Mouse (Mus musculus): Measurements from ENCODE around the gene Akt1s1. TPM values are rescaled to one million over a fixed set of nuclear protein-coding genes. Genes with fewer than 3 reads are reported as not detected.

Akt1s1 gene
- polyA plus RNA-seq, 1 experiment from 2014 or later, result 70.8 TPM

DNA sequence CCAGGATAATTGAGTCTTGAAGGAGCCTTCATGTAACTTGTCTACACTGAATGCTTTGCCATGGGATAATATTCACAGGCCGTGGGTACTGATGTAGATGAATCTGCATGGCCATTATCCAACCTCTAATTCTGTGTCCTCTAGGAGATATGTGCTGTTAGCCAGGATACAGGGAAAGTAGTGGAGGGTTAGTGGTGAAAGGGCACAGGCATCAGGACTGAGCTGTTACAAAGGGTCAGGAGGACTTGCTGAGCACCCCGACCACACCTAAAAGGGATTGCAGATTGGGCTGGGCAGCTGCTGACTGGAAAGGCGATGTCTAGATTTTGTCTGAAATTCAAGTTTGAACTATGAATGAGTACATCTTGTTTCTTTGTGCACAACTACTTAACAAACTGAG, 28.3 kb upstream of the Akt1s1 start:
- H3K27me3 ChIP-seq (ENCODE audit: control insufficient read depth, insufficient read depth, low read length), result no peaks in the 10 kb centered on the region
- H3K27ac ChIP-seq (replicated peaks), result no peak overlapping the region; the same call in 1 of the 2 replicates
- no peak overlapping the region for H3K4me2 ChIP-seq (replicated peaks; ENCODE audit: low read depth)
- no peak for TF ChIP-seq EP300 (optimal IDR thresholded peaks at IDR 0.05)
- TF ChIP-seq CTCF (IDR thresholded peaks at IDR 0.05; ENCODE audit: low read depth), result no peak
- ATAC-seq (ENCODE audit: low FRiP score, low TSS enrichment), result no peak
- no peaks in the 10 kb centered on the region for H3K9me3 ChIP-seq (ENCODE audit: control insufficient read depth, low read length)
- H3K4me3 ChIP-seq (ENCODE audit: low read depth, low read length), result no peak overlapping the region
- DNase-seq (ENCODE audit: low spot score), result peak; percentile 9
- no peaks in the 10 kb centered on the region for H3K36me3 ChIP-seq (ENCODE audit: control insufficient read depth, insufficient read depth, low read length)
- 61% methylated on average over 3 of the region's 3 CpGs for WGBS
- no peak overlapping the region for H3K9ac ChIP-seq (ENCODE audit: low read length)
- peaks cover 12% of the 10 kb centered on the region for H3K4me1 ChIP-seq (replicated peaks; ENCODE audit: control insufficient read depth, insufficient read depth)

- no peak overlapping the region for H3K4me2 ChIP-seq (replicated peaks; ENCODE audit: low read depth)
- no peak overlapping the region for H3K9ac ChIP-seq (ENCODE audit: low read length)
- WGBS, result 73% methylated on average over 7 of the region's 7 CpGs
- peaks cover 12% of the 10 kb centered on the region for H3K4me1 ChIP-seq (replicated peaks; ENCODE audit: control insufficient read depth, insufficient read depth)
- no peak overlapping the region for H3K4me3 ChIP-seq (ENCODE audit: low read depth, low read length)
- no peaks in the 10 kb centered on the region for H3K9me3 ChIP-seq (ENCODE audit: control insufficient read depth, low read length)
- no peaks in the 10 kb centered on the region for H3K27me3 ChIP-seq (ENCODE audit: control insufficient read depth, insufficient read depth, low read length)
- DNase-seq (ENCODE audit: low spot score), result peak; percentile 14
- no peak for TF ChIP-seq EP300 (optimal IDR thresholded peaks at IDR 0.05)
- TF ChIP-seq CTCF (IDR thresholded peaks at IDR 0.05; ENCODE audit: low read depth), result peak; percentile 41
- no peak for ATAC-seq (ENCODE audit: low FRiP score, low TSS enrichment)
- H3K27ac ChIP-seq (replicated peaks), result no peak overlapping the region
- no peaks in the 10 kb centered on the region for H3K36me3 ChIP-seq (ENCODE audit: control insufficient read depth, insufficient read depth, low read length)
Measured at GRCm38 (mm10) chr7:44821666-44822448, 26.9 kb upstream of the Akt1s1 start.

DNA sequence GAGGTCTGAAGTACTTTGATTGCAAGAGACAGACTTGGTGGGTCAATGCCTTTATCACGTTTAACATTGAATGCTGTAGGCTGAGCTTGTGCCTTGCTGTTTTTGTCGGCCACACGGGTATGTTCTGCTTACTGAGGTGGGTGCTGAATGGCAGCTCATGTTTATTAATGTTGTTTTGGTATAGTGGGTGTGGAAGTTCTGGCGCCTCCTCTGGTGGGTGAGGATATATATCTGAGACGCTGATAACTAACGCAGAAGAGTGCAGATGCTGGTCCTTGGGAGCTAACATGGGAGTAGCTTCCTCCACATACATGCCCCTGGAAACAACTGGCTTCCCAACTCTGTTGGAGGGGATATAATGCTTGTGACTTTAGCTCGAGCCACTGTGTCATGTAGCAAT, 25.4 kb upstream of the Akt1s1 start:
- Histone ChIP-seq H3K9me3 (ENCODE audit: control insufficient read depth, low read length) (no peaks in the 10 kb centered on the region), H3K27ac (replicated peaks) (no peak overlapping the region), H3K4me2 (replicated peaks; ENCODE audit: low read depth) (no peak overlapping the region), H3K36me3 (ENCODE audit: control insufficient read depth, insufficient read depth, low read length) (0 out of 2 replicates have a peak, but pooled peaks cover 3% of the 10 kb centered on the region), H3K4me1 (replicated peaks; ENCODE audit: control insufficient read depth, insufficient read depth) (no peaks in the 10 kb centered on the region), H3K27me3 (ENCODE audit: control insufficient read depth, insufficient read depth, low read length) (no peaks in the 10 kb centered on the region), H3K9ac (ENCODE audit: low read length) (no peak overlapping the region), H3K4me3 (ENCODE audit: low read depth, low read length) (no peak overlapping the region)
- TF ChIP-seq CTCF (IDR thresholded peaks at IDR 0.05; ENCODE audit: low read depth), result peak; percentile 50
- TF ChIP-seq EP300 (optimal IDR thresholded peaks at IDR 0.05), result no peak
- 34% methylated on average over 7 of the region's 7 CpGs for WGBS
- ATAC-seq (ENCODE audit: low FRiP score, low TSS enrichment) (no peak), DNase-seq (ENCODE audit: low spot score) (peak; percentile 20)

DNA sequence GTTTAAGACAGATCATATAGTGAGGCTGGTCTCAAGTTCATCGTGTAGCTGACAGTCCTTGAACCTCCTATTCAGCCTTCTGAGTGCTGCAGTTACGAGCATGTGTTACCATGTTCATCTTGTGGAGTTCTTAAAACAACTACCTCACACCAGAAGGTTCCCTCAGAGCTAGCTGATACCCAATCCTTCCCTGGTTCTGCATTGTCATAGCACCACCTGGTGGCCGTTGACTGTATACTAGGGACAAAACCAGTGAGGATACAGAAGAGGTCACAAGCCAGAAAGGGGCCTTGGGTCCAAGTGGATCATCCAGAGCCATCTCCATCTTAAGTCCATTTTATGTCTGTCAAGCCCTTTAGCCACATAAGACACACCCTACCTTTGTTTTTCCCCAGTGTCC, 23.9 kb upstream of the Akt1s1 start:
- Histone ChIP-seq H3K9me3 (ENCODE audit: control insufficient read depth, low read length) (no peaks in the 10 kb centered on the region), H3K4me2 (replicated peaks; ENCODE audit: low read depth) (no peak overlapping the region), H3K9ac (ENCODE audit: low read length) (no peak overlapping the region), H3K27me3 (ENCODE audit: control insufficient read depth, insufficient read depth, low read length) (no peaks in the 10 kb centered on the region), H3K36me3 (ENCODE audit: control insufficient read depth, insufficient read depth, low read length) (peaks cover 14% of the 10 kb centered on the region), H3K4me3 (ENCODE audit: low read depth, low read length) (no peak overlapping the region), H3K27ac (replicated peaks) (no peak overlapping the region), H3K4me1 (replicated peaks; ENCODE audit: control insufficient read depth, insufficient read depth) (no peaks in the 10 kb centered on the region)
- WGBS, result 11% methylated on average over 3 of the region's 3 CpGs
- TF ChIP-seq CTCF (IDR thresholded peaks at IDR 0.05; ENCODE audit: low read depth), result peak; percentile 95
- no peak for TF ChIP-seq EP300 (optimal IDR thresholded peaks at IDR 0.05)
- peak; percentile 58 for ATAC-seq (ENCODE audit: low FRiP score, low TSS enrichment)
- DNase-seq (ENCODE audit: low spot score), result peak; percentile 82

GRCm38 (mm10) chr7:44826771-44827170, 22.0 kb upstream of the Akt1s1 start:
- Histone ChIP-seq H3K27me3 (ENCODE audit: control insufficient read depth, insufficient read depth, low read length) (no peaks in the 10 kb centered on the region), H3K4me3 (ENCODE audit: low read depth, low read length) (no peak overlapping the region), H3K9me3 (ENCODE audit: control insufficient read depth, low read length) (no peaks in the 10 kb centered on the region), H3K4me1 (replicated peaks; ENCODE audit: control insufficient read depth, insufficient read depth) (no peaks in the 10 kb centered on the region), H3K9ac (ENCODE audit: low read length) (no peak overlapping the region), H3K36me3 (ENCODE audit: control insufficient read depth, insufficient read depth, low read length) (peaks cover 24% of the 10 kb centered on the region), H3K4me2 (replicated peaks; ENCODE audit: low read depth) (no peak overlapping the region), H3K27ac (replicated peaks) (no peak overlapping the region)
- 55% methylated on average over 3 of the region's 3 CpGs for WGBS
- ATAC-seq (ENCODE audit: low FRiP score, low TSS enrichment), result no peak
- TF ChIP-seq EP300 (optimal IDR thresholded peaks at IDR 0.05) (no peak), CTCF (IDR thresholded peaks at IDR 0.05; ENCODE audit: low read depth) (no peak)
- no peak for DNase-seq (ENCODE audit: low spot score)

DNA sequence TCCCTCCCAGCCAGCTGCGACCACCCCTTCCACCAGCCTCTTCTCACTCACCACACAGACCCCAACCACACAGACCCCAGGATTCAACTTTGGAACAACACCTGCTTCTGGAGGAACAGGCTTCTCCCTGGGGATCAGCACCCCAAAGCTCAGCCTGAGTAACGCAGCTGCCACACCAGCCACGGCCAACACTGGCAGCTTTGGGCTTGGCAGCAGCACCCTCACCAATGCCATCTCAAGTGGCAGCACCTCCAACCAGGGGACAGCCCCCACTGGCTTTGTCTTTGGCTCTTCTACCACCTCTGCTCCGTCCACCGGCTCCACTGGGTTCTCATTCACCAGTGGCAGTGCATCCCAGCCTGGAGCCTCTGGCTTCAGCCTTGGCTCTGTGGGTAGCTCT, 20.1 kb upstream of the Akt1s1 start:
- no peak for ATAC-seq (ENCODE audit: low FRiP score, low TSS enrichment)
- WGBS, result 94% methylated on average over 5 of the region's 5 CpGs

More for the DNA sequence above, 20.1 kb upstream of the Akt1s1 start:
- no peak for DNase-seq (ENCODE audit: low spot score)
- TF ChIP-seq CTCF (IDR thresholded peaks at IDR 0.05; ENCODE audit: low read depth), result no peak
- no peak for TF ChIP-seq EP300 (optimal IDR thresholded peaks at IDR 0.05)
- no peak overlapping the region for H3K9ac ChIP-seq (ENCODE audit: low read length)
- H3K4me2 ChIP-seq (replicated peaks; ENCODE audit: low read depth), result no peak overlapping the region
- no peaks in the 10 kb centered on the region for H3K27me3 ChIP-seq (ENCODE audit: control insufficient read depth, insufficient read depth, low read length)
- no peak overlapping the region for H3K4me3 ChIP-seq (ENCODE audit: low read depth, low read length)
- no peaks in the 10 kb centered on the region for H3K9me3 ChIP-seq (ENCODE audit: control insufficient read depth, low read length)
- no peaks in the 10 kb centered on the region for H3K4me1 ChIP-seq (replicated peaks; ENCODE audit: control insufficient read depth, insufficient read depth)
- H3K27ac ChIP-seq (replicated peaks), result no peak overlapping the region
- peaks cover 24% of the 10 kb centered on the region for H3K36me3 ChIP-seq (ENCODE audit: control insufficient read depth, insufficient read depth, low read length)
